Mouse (Mus musculus) left cerebral cortex, postnatal 14 days (tissue): ENCODE results near the gene Garnl3. TPM values are rescaled to one million over a fixed set of nuclear protein-coding genes. Genes with fewer than 3 reads are reported as not detected.

Experiments
- DNase-seq, 2 experiments: peaks; one replicate each; pipeline ENCODE4 v3.0.0; 2021 to 2022; ENCODE audit warnings: low spot score in 2 of 2, mixed read lengths in 1 of 2
- intact Hi-C: fragments of 180-260 bp; cut with DNase I; formaldehyde crosslinking; loops from one replicate; pipeline ENCODE4 v1.15.1; 2025
- total RNA-seq, 2 experiments: library from RNA; stranded (reverse); gene quantifications; 2 replicates each; pipeline ENCODE4 v1.2.3; 2021

The Garnl3 gene
- total RNA-seq, 2 experiments from 2014 or later = 156 to 159 TPM

GRCm38 (mm10) chr2:32962062-32962874, 169.2 kb downstream of the Garnl3 start:
- peak in 1 of 2 experiments; percentile 50 for DNase-seq
- intact Hi-C loops = no loop called here

DNA sequence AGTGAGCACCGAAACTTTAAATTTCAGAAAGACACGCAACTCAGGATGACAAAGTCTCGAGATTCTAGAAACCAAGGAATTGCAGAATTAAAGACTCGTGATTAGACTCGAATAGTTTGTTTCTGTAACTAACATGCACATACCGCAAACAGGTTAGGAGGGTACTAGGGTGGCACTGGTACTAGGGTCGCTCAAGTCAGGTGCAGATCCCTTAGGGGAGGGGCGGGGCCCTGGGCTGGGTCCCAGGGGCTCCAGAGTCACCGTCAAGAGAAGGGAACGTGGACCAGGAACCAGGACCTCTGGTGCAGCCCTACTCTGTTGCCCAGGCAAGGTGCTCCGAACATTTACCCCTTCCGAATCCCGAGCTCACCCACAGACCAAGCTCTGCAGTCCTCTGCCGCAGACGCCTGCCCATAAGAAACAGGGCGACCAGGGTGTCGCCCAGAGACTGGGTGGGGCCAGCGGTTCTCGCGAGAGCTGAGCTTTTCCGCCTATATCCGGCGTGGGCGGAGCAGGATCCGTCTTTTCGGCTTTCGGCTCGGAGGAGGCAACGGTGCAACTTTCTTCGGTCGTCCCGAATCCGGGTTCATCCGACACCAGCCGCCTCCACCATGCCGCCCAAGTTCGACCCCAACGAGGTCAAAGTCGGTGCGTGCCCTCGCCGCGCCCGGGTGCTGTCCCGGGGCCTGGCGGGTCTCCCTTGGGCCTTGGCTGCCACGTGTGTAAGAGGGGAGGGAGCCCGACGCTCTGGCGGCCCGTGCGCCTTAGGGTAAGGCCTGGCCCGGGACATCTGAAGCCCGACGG, 170.1 kb downstream of the Garnl3 start, which contains the start of the genes Rpl12 and Lrsam1:
Rpl12 (plus strand) TSS at position 368 of the 804 bp plus-strand sequence.
Lrsam1 (minus strand) TSS at position 423 of the 804 bp plus-strand sequence.
- intact Hi-C loops = no loop called here
- peak; percentile 95 for DNase-seq

- intact Hi-C loops = no loop called here
- DNase-seq = no peak
Observed at GRCm38 (mm10) chr2:32960273-32960672, 171.2 kb downstream of the Garnl3 start.

DNA sequence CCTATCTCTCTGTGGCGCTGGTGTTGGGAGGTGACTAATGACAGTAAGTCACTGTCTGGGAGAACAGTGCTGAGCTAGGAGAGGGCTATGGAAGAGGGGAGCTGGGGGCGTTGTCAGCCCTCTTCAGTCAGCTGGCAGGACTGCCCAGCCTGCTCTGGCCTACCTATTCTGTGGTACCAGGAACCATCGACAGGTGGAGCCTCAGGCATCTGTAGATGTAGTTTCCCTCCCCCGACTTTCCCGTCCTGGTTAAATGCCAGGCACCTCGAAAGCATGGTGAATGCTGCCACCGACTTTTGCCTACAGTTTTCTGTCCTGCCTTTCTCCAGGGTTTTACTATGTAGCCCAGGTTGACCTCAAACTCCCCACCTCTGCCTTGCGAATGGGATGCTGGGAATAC, 174.1 kb downstream of the Garnl3 start:
- intact Hi-C loops = no loop called here
- peak; percentile 57 to 75 for DNase-seq

DNA sequence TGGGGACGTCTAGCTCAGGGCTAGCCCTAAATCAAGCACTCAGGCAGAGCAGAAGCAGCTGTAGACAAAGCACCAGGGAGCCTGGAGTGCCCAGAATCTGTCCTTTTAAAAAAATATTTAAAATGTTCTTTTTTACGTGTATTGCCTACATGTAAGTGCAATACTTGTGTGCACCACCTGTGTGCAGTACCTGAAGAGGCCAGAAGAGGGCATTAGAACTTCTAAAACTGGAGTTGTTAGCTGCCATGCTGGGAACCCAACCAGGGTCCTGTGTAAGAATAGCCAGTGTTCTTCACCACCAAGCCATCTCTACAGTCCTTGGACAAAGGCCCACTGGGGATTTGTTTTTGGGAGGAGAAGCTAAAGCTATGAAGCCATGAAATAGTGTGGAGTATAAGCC, 176.9 kb downstream of the Garnl3 start:
- DNase-seq = no peak
- intact Hi-C loops = no loop called here

- intact Hi-C loops = no loop called here
Observed at GRCm38 (mm10) chr2:32947454-32947853, 184.0 kb downstream of the Garnl3 start.

DNA sequence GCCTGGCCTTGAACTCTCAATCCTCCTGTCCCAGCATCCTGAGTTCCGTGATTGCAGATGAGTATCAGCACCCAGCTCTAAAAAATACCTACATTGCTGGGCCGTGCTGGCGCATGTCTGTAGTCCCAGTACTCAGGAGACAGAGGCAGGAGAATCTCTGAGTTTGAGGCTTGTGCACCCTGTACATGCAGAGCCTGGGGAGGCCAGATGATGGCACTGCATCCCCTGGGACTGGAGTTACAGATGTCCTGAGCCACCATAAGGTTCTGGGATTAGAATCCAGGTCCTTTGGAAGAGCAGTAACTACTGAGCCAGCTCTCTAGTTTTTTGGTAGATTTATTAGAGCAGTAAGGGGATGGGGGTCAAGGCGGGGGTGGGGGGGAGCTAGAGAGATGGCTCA, 191.0 kb downstream of the Garnl3 start:
- DNase-seq = no peak
- intact Hi-C loops = no loop called here

More at GRCm38 (mm10) chr2:32947454-32947853, 184.0 kb downstream of the Garnl3 start:
- no peak for DNase-seq

DNA sequence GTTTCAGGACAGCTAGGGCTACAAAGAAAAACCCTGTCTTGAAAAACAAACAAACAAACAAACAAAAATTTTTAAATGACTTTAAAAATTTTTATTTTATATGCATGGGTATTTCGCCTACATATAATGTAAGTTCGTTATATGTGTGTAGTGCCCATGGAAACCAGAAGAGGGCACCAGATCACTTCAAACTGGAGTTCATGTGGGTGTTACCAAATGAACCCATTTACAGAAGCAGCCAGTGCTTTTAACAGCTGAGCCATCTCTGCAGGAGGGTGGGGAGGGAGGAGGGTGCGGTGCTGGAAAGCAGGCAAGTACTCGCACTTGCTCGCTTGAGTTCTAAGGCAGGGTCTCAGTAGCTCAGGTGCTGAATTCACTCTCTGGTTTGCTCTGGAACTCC, 192.0 kb downstream of the Garnl3 start:
- intact Hi-C loops = no loop called here
- DNase-seq = peak; percentile 75 to 84

DNA sequence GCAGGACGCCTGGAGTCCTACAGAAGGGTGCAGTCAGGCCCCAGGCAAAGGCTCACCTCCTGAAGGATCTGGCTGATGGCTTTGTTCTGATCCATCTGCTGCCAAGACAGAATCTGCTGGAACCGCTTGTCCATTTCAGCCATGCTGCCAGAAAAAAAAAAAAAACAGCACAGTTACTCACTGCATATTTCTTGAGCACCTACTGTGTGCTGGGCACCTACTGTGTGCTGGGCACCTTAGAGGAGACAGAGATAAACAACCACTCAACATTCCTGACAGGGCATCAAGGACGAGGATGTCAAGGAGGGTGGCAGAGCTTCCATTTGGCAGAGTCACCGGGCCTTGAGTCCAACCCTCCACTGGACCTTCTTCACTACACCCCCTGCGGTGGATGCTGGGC, 192.7 kb downstream of the Garnl3 start:
- intact Hi-C loops = no loop called here
- no peak for DNase-seq

Other genes starting within 250 kb of the Garnl3 start
- gene Rpl12, start 170.1 kb downstream of the Garnl3 start, total RNA-seq = 100 to 1,000 TPM; 117 to 120 TPM
- gene Lrsam1, start 170.0 kb downstream of the Garnl3 start, total RNA-seq = 10 to 100 TPM; 31.1 to 40.6 TPM
- 10 to 100 TPM; 25.0 to 27.4 TPM for gene Slc2a8, start 149.6 kb downstream of the Garnl3 start, total RNA-seq
- 1 to 10 TPM; 3.1 to 3.6 TPM for gene Angptl2, start 84.4 kb upstream of the Garnl3 start, total RNA-seq
- gene Ralgps1, start 239.8 kb upstream of the Garnl3 start, total RNA-seq = 10 to 100 TPM; 60.3 to 64.5 TPM